Mouse (Mus musculus) spleen, adult 2 months (tissue): ENCODE data around the gene Hic1.

Source experiments
- CTCF ChIP-seq: fragments of 200-500 bp; IDR thresholded peaks from 2 replicates; pipeline ENCODE4 v1.5.1; 2011; ENCODE audit warnings: mild to moderate bottlenecking, inconsistent platforms; ENCODE audit not compliant: insufficient read depth, insufficient read length, insufficient replicate concordance; ENCODE audit errors: extremely low read depth
- POLR2A ChIP-seq: fragments of 200-500 bp; IDR thresholded peaks from 2 replicates; pipeline ENCODE4 v1.6.1; 2011; ENCODE audit warnings: low read depth, low read length, inconsistent platforms

GRCm38 (mm10) chr11:75121348-75121747 is 48.0 kb downstream of the Hic1 start:
- TF ChIP-seq POLR2A (no peak), CTCF (no peak)
